Mouse (Mus musculus) ES-E14 (cell line): ENCODE results near the gene Gm28998. TPM values are rescaled to one million over a fixed set of nuclear protein-coding genes. Genes with fewer than 3 reads are reported as not detected.
"Not testable (repeated sequence)": the region's sequence is repeated elsewhere in the genome, so short reads cannot be mapped to it uniquely, and the experiment has no call there.

Experiments used
- DNase-seq: peaks from one replicate; pipeline ENCODE4 v3.0.0-alpha.2; 2013; ENCODE audit warnings: low read depth, low spot score
- H3K27ac ChIP-seq: 2 replicates; pipeline ENCODE4 v1.5.1; 2012; ENCODE audit warnings: low read depth, mild to moderate bottlenecking, low read length, moderate library complexity, mixed read lengths; ENCODE audit not compliant: poor library complexity, insufficient read depth, severe bottlenecking
- H3K36me3 ChIP-seq: 2 replicates; pipeline ENCODE4 v1.6.1; 2012; ENCODE audit warnings: mild to moderate bottlenecking, low read length, moderate library complexity, mixed read lengths; ENCODE audit not compliant: control insufficient read depth, poor library complexity, insufficient read depth, severe bottlenecking
- H3K4me1 ChIP-seq, 2 experiments: fragments of 150-350 bp in 1 of 2; sonication (generic) in 1 of 2; 2 replicates each; pipeline ENCODE4 v1.6.1; 2012; ENCODE audit warnings: low read length in 2 of 2, mild to moderate bottlenecking in 1 of 2, mixed read lengths in 1 of 2; ENCODE audit not compliant: control insufficient read depth in 2 of 2, insufficient read depth in 2 of 2, poor library complexity in 1 of 2
- H3K4me3 ChIP-seq, 2 experiments: fragments of 150-350 bp in 1 of 2; sonication (generic) in 1 of 2; 2 replicates each; pipeline ENCODE4 v1.5.1; 2012; ENCODE audit warnings: low read length in 2 of 2, low read depth in 1 of 2, mild to moderate bottlenecking in 1 of 2, mixed read lengths in 1 of 2; ENCODE audit not compliant: insufficient read depth in 1 of 2, poor library complexity in 1 of 2, severe bottlenecking in 1 of 2
- H3K9ac ChIP-seq: 2 replicates; pipeline ENCODE4 v1.6.1; 2012; ENCODE audit warnings: low read depth, mild to moderate bottlenecking, low read length, mixed read lengths; ENCODE audit not compliant: poor library complexity, insufficient read depth, severe bottlenecking
- H3K9me3 ChIP-seq: fragments of 150-350 bp; sonication (generic); 2 replicates; pipeline ENCODE4 v1.6.1; 2012; ENCODE audit warnings: low read depth, mild to moderate bottlenecking, low read length; ENCODE audit not compliant: control insufficient read depth, insufficient read depth
- in situ Hi-C, 2 experiments: fragments of 600-800 bp; cut with MboI; formaldehyde crosslinking; loops; one replicate each; pipeline ENCODE4 v1.15.1; 2025; ENCODE audit warnings: low sequenced_read_pairs in 2 of 2, inconsistent platforms in 1 of 2; ENCODE audit not compliant: unreplicated experiment in 2 of 2
- total RNA-seq: library from RNA; depleted of rRNA; stranded (reverse); fragments of 300-350 nt; gene quantifications from 2 replicates; pipeline ENCODE4 v1.2.3, GENCODE M21; 2012; rRNA removed

Gene Gm28998
- total RNA-seq, result not detected in 2 replicates

- H3K9me3 ChIP-seq, DNase-seq, H3K4me1 ChIP-seq, H3K9ac ChIP-seq, H3K36me3 ChIP-seq, H3K27ac ChIP-seq, H3K4me3 ChIP-seq, in situ Hi-C loops: not testable (repeated sequence)
These were observed at the start of gene Gm28998 for GRCm38 (mm10) chrY:7253487-7253886. Gene Gm28998, plus strand, starts transcription at chrY:7253787.

Other genes starting within 250 kb of the Gm28998 start
- not detected in 2 replicates for gene Gm21244, start 84.5 kb upstream of the Gm28998 start, total RNA-seq
- not detected in 2 replicates for gene Gm21788, start 151.2 kb downstream of the Gm28998 start, total RNA-seq